Mouse (Mus musculus) A20 (cell line): ENCODE measurements at regions not wholly inside any gene's neighbourhood (a gene's known extent, or its start where the extent isn't known, plus 50 kb on each side); places are given as distances from the start of the nearest gene placed in this dataset.

Source experiments
- DNase-seq: peaks from one replicate; pipeline ENCODE4 v3.0.0-alpha.2; 2011; ENCODE audit warnings: low read depth, low spot score

DNA sequence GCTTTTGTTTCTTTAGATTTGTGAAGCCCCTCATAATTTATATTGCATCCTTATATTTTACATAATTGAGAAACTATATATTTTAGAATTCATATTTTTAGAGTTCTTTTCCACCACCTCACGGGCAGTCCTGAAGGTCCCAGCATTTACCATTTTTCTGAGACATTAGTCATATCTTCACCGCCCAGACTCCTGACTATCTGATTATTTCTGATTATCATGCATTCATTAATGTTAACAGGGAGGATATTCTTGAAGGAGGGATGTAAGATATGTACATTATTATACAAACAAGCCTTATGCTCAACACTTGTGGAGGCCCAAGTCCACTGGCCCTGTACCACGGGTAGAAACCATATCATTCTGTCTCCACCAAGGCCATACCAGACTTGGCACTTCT, 743.4 kb downstream of the Hace1 start:
- no peak for DNase-seq

DNA sequence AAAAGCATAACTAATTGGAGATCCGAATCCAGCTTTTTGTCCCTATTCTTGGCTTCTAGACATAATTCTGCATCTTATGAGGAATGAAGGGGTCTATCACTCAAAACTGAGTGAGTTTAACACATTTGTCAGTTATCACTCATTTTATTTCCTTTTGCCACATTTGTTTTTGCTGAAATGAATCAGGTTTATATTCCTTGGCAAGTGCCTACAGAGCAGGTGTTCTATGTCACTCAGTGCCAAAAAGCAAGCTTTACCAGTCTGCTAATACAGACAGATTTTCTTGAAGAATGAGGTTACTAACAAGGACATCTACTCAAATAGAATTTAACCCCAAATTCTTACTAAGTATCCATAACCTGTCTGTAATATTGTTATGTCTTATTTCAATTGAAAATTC, 751.4 kb downstream of the Hace1 start:
- DNase-seq = no peak

DNA sequence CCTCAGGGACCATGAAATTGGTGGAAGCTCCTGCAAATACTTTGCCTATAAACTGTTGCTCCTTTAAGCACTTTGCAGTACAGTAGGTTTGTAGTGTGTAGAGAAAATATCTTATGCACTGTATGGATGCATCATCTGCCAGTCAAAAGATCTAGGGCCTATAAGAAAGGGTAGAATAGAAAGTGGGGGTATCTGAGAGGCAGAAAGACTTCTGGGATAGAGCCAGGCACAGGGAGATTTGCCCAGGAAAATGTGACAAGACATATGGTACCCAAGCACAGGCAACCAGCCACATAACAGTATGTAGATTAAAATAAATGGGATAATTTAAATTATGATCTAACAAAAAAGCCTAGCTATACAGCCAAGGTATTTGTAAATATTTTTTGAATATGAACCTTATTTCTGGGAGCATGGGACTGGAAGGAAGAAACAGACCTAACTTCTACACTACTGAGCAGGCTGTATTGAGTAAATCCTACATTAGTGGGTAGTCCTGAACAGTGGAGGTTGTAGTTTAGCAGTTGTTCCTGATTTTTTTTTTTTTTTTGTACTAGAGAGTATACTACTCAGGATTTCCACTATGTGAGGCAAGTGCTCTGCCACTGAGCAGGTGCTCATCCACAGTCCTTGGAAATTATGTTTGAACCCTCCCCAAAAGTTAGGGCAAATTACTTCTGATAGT, 754.1 kb downstream of the Hace1 start:
- no peak for DNase-seq

GRCm38 (mm10) chr10:46333231-46333630, 755.6 kb downstream of the Hace1 start:
- no peak for DNase-seq

- no peak for DNase-seq
Measured at GRCm38 (mm10) chr10:46345315-46345714, 767.7 kb downstream of the Hace1 start.

GRCm38 (mm10) chr10:46349613-46350012, 772.0 kb downstream of the Hace1 start:
- DNase-seq = no peak

GRCm38 (mm10) chr10:46350196-46350595, 772.6 kb downstream of the Hace1 start:
- DNase-seq = no peak

- DNase-seq = no peak
Measured at GRCm38 (mm10) chr10:46356775-46357174, 779.1 kb downstream of the Hace1 start.

GRCm38 (mm10) chr10:46373715-46374475, 796.3 kb downstream of the Hace1 start:
- DNase-seq = no peak

DNA sequence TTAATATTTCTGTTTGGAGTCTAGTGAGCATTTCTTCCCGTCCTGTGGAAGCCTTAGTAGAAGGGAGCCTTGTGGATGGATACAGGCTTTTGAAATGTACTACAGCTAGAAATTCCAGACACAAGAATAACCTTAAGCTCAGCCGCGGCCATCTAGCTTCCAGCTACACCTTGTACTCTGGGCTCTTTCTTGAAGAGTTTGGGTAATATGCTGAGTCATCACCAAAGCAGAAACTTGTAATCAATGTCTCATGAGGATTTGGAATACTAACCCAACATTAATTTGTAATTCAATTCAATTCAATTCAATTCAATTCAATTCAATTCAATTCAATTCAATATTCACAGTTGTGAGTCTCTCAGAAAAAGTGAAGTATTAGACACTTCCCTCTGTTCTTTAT, 797.0 kb downstream of the Hace1 start:
- no peak for DNase-seq

DNA sequence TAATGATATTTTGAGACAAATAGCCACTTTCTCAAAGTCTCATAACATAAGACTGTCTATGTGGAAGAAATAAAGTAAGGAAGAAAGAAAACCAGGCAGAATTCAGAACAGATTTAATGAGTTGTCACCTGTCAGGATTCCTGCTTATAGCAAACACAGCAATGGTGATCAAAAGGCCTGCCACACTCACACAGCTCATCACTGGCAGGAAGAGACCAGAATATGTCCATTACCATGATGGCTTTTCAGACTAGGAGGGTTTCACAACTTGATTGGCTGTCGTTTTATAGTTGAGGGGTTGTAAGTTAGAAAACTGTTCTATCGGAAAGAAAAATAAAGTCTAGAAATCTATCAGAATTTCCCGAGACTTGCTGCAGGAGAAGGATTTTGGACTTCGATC, 819.5 kb downstream of the Hace1 start:
- no peak for DNase-seq

GRCm38 (mm10) chr10:46403883-46404282, 826.3 kb downstream of the Hace1 start:
- DNase-seq = no peak
